Mouse (Mus musculus): ENCODE results near the gene Sftpd. TPM values are rescaled to one million over a fixed set of nuclear protein-coding genes. Genes with fewer than 3 reads are reported as not detected.

Gene Sftpd
- polyA plus RNA-seq (2015; fragmentation: Nextera tagmentation; extraction: Ambion mirVana), result 0.17 and 0.28 TPM in 2 replicates

DNA sequence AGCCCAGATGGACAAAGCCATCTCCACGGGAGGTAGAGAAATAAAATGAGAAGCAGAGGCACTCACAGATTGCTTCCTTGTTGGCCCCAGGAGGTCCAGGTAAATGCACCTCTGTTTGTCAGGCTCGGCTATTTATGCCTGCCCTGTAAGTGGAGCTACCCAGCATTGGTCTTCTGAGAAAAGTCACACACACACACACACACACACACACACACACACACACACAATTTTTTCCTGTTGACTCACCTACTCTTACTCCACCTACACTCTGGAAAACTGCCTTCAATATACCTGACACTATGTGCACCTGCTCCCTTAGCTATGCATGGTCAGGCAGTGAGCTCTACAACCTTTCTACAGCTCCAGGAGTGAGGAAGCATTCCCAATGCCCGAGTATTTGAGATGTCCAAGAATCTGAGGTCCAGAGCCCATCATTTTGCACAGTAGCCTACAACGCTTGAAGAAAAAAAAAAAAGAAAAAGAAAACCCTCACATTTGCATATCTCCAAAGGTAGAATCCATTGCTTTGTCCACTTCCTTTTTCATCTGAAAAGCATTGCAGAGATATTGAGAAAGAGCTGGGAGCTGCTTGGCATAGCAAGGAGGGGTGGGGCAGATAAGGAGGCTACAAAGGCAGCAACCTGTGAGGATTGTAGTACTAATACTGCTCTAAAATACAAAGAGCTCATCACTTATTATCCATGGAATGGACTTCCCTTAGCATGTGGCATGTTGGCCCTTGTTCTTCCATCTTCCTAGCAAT lies at the start of gene Sftpd:
Gene Sftpd, minus strand, starts transcription at position 91 of the 763 bp plus-strand sequence.
- Histone ChIP-seq H3K4me2 (ENCODE audit: low read depth, low read length) (no peak within 1 kb of the TSS), H3K4me3 (ENCODE audit: low read depth, low read length) (no peak within 1 kb of the TSS), H3K9ac (ENCODE audit: low read depth, low read length) (no peak within 1 kb of the TSS), H3K36me3 (ENCODE audit: control insufficient read depth, insufficient read depth) (no peaks in the 10 kb centered on the region), H3K4me1 (ENCODE audit: control insufficient read depth, low read depth, low read length) (no peaks in the 10 kb centered on the region), H3K27me3 (ENCODE audit: control insufficient read depth, insufficient read depth, low read depth, low read length) (no peaks in the 10 kb centered on the region), H3K27ac (ENCODE audit: low read length) (no peak within 1 kb of the TSS), H3K9me3 (replicated peaks; ENCODE audit: control insufficient read depth, low read length) (no peaks in the 10 kb centered on the region; the same call in 1 of the 2 replicates)
- 48% methylated on average over 4 of the region's 4 CpGs for WGBS (ENCODE audit: insufficient replicate concordance)
- ATAC-seq (ENCODE audit: low read depth), result no peak

DNA sequence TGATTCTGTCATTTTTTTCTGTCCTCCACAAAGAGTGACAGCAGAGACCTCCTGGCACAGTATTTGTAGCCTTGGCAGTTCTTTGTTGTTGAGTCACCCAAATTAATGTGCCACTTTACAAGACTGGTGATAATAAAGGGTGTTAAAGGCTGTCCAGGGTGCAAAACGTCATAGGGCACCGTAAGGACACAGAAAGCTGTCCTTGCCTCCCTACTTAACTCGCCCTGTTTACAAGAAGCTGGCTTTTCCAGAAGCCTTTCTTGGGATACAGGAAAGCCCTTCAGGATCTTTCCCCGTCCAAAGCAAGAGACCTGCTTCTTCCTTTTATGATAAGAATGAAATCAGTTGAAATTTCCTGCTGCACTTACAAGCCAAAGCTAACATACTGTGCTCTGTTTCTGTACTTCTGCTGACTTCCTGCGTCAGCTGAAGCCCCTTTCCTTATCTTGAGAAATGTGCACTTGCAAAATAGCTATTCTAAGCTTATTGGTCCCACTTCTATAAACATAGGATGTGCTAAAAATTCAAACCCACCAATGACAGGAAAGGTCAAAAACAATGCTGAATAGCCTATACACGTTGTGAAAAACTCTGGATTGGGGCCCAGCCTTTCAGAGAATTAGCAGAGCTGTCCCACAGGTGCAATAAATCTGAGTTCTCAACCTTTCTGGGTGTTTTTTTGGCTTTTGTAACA lies 13.2 kb upstream of the Sftpd start:
- Histone ChIP-seq H3K27me3 (ENCODE audit: control insufficient read depth, insufficient read depth, low read depth, low read length) (no peaks in the 10 kb centered on the region), H3K4me1 (ENCODE audit: control insufficient read depth, low read depth, low read length) (no peaks in the 10 kb centered on the region), H3K9ac (ENCODE audit: low read depth, low read length) (no peak overlapping the region), H3K4me2 (ENCODE audit: low read depth, low read length) (no peak overlapping the region), H3K36me3 (ENCODE audit: control insufficient read depth, insufficient read depth) (no peaks in the 10 kb centered on the region), H3K4me3 (ENCODE audit: low read depth, low read length) (no peak overlapping the region), H3K9me3 (replicated peaks; ENCODE audit: control insufficient read depth, low read length) (no peaks in the 10 kb centered on the region), H3K27ac (ENCODE audit: low read length) (no peak overlapping the region)
- peak; percentile 54 for ATAC-seq (ENCODE audit: low read depth)
- 32% methylated on average over 6 of the region's 6 CpGs for WGBS (ENCODE audit: insufficient replicate concordance)

DNA sequence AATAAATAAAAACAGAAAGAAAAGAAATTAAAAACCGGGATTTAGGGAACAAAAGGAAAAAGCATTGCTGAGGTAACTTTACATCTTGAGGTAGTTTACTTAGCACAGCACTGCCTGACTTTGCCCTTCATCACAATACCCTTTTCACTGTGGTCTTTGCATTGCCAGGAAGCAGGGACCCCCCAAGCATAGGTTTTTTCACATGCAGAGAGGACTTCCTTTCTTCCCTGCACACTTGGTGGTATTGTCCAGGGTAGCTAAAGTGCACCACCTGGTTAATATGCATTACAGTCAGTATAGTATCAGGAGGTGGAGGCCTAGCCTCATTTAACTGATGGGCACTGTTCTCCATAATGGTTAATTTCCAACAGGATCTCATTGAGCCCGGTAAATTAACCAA lies 4.5 kb upstream of the Sftpd start:
- no peak overlapping the region for H3K27ac ChIP-seq (ENCODE audit: low read length)
- no peaks in the 10 kb centered on the region for H3K4me1 ChIP-seq (ENCODE audit: control insufficient read depth, low read depth, low read length)
- no peak overlapping the region for H3K4me2 ChIP-seq (ENCODE audit: low read depth, low read length)
- no peak for ATAC-seq (ENCODE audit: low read depth)
- H3K36me3 ChIP-seq (ENCODE audit: control insufficient read depth, insufficient read depth), result no peaks in the 10 kb centered on the region
- 61% methylated on average over 2 of the region's 2 CpGs for WGBS (ENCODE audit: insufficient replicate concordance)
- no peaks in the 10 kb centered on the region for H3K27me3 ChIP-seq (ENCODE audit: control insufficient read depth, insufficient read depth, low read depth, low read length)
- H3K9ac ChIP-seq (ENCODE audit: low read depth, low read length), result no peak overlapping the region
- no peak overlapping the region for H3K4me3 ChIP-seq (ENCODE audit: low read depth, low read length)
- H3K9me3 ChIP-seq (replicated peaks; ENCODE audit: control insufficient read depth, low read length), result peaks cover 2% of the 10 kb centered on the region

DNA sequence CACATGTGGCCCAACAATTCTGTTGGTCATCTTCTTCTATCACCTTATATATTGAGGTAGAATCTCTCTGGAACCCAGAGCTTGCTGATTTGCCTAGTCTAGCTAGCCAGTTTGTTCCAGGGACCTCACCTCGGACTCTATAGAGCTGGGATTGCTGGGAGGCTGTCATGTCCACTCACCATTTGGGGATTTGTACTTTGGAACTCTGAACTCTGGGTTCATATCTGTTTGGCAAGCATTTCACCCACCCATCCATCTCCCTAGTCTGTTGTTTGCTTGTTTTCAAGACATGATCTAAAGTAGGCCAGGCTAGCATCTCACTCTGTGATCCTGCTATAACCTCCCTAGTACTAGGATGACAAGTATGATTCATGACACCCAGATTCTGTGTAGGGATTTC lies 10.1 kb downstream of the Sftpd start:
- no peak overlapping the region for H3K9ac ChIP-seq (ENCODE audit: low read depth, low read length)
- ATAC-seq (ENCODE audit: low read depth), result 0 out of 2 replicates have a peak, but pooled peaks have one; percentile 24
- no peak overlapping the region for H3K4me2 ChIP-seq (ENCODE audit: low read depth, low read length)
- WGBS (ENCODE audit: insufficient replicate concordance), result 28% methylated on average over 1 of the region's 1 CpGs
- no peaks in the 10 kb centered on the region for H3K4me1 ChIP-seq (ENCODE audit: control insufficient read depth, low read depth, low read length)
- H3K27me3 ChIP-seq (ENCODE audit: control insufficient read depth, insufficient read depth, low read depth, low read length), result no peaks in the 10 kb centered on the region
- no peaks in the 10 kb centered on the region for H3K9me3 ChIP-seq (replicated peaks; ENCODE audit: control insufficient read depth, low read length)
- H3K27ac ChIP-seq (ENCODE audit: low read length), result no peak overlapping the region
- H3K4me3 ChIP-seq (ENCODE audit: low read depth, low read length), result no peak overlapping the region
- H3K36me3 ChIP-seq (ENCODE audit: control insufficient read depth, insufficient read depth), result no peaks in the 10 kb centered on the region

DNA sequence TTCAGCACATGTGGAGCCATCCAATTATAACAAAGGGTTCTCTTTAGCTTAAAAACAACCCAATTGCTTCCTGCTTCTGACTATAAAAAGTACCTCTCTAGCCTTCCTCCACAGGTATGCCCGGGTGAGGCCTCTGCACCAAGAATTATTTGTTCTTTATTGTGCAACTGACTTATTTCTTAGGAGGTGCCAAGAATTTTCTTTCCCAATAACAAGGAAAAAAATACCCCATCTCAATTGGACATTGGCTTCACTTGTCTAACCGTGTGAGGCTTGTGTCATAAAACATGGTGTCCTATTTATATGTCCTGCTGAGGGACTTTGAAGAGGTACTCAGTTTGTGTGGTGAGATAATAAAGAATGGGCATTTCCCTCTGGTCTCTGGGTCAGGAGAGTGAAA lies 14.4 kb downstream of the Sftpd start:
- WGBS (ENCODE audit: insufficient replicate concordance), result 46% methylated on average over 2 of the region's 2 CpGs
- Histone ChIP-seq H3K9ac (ENCODE audit: low read depth, low read length) (no peak overlapping the region), H3K36me3 (ENCODE audit: control insufficient read depth, insufficient read depth) (no peaks in the 10 kb centered on the region), H3K4me3 (ENCODE audit: low read depth, low read length) (no peak overlapping the region), H3K4me2 (ENCODE audit: low read depth, low read length) (no peak overlapping the region), H3K27me3 (ENCODE audit: control insufficient read depth, insufficient read depth, low read depth, low read length) (no peaks in the 10 kb centered on the region), H3K4me1 (ENCODE audit: control insufficient read depth, low read depth, low read length) (no peaks in the 10 kb centered on the region), H3K9me3 (replicated peaks; ENCODE audit: control insufficient read depth, low read length) (no peaks in the 10 kb centered on the region), H3K27ac (ENCODE audit: low read length) (no peak overlapping the region)
- no peak for ATAC-seq (ENCODE audit: low read depth)

DNA sequence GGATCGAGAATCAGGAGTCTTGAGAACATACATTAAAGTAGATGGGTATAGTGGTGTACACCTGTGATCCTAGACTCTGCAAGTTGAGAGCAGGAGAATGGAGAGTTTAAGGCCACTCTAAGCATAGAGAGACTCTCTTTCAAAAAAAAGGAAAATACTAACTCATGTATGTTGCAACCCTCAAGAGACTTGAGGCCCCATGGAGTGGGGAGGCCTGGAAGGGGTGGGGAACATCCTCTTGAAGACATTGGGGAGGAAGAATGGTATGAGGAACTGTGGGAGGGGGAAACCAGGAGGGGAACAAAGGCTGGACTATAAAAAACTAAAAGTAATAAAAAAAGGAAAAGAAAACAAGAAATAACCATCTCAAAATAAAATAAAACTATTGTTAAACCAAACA lies 16.4 kb downstream of the Sftpd start:
- no peaks in the 10 kb centered on the region for H3K36me3 ChIP-seq (ENCODE audit: control insufficient read depth, insufficient read depth)
- no peak overlapping the region for H3K4me2 ChIP-seq (ENCODE audit: low read depth, low read length)
- H3K27ac ChIP-seq (ENCODE audit: low read length), result no peak overlapping the region
- no peaks in the 10 kb centered on the region for H3K9me3 ChIP-seq (replicated peaks; ENCODE audit: control insufficient read depth, low read length)
- WGBS (ENCODE audit: insufficient replicate concordance), result 66% methylated on average over 1 of the region's 1 CpGs
- H3K27me3 ChIP-seq (ENCODE audit: control insufficient read depth, insufficient read depth, low read depth, low read length), result no peaks in the 10 kb centered on the region
- H3K4me3 ChIP-seq (ENCODE audit: low read depth, low read length), result no peak overlapping the region
- no peaks in the 10 kb centered on the region for H3K4me1 ChIP-seq (ENCODE audit: control insufficient read depth, low read depth, low read length)
- H3K9ac ChIP-seq (ENCODE audit: low read depth, low read length), result no peak overlapping the region
- no peak for ATAC-seq (ENCODE audit: low read depth)

DNA sequence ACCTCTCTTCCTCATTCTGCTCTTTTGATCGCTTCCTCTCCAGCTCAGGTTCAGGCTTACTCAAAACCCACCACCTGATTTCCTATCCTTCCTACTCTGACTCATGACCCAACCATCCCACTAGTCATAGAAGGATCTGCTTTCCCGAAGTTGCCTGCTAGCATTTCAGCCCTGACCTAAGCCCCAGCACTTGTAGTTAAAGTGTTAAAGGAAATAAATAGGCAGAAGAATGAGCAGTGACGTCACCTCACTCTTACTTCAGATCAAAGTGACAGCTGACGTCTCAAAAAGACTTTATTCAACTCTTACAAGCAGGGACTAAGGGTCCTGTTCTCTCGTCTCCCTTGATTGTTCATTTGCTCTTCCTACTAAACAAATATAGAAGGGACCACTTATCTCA lies 17.7 kb downstream of the Sftpd start:
- ATAC-seq (ENCODE audit: low read depth), result no peak
- Histone ChIP-seq H3K9me3 (replicated peaks; ENCODE audit: control insufficient read depth, low read length) (no peaks in the 10 kb centered on the region), H3K27ac (ENCODE audit: low read length) (no peak overlapping the region), H3K4me2 (ENCODE audit: low read depth, low read length) (no peak overlapping the region), H3K4me1 (ENCODE audit: control insufficient read depth, low read depth, low read length) (no peaks in the 10 kb centered on the region), H3K4me3 (ENCODE audit: low read depth, low read length) (no peak overlapping the region), H3K9ac (ENCODE audit: low read depth, low read length) (no peak overlapping the region), H3K27me3 (ENCODE audit: control insufficient read depth, insufficient read depth, low read depth, low read length) (no peaks in the 10 kb centered on the region), H3K36me3 (ENCODE audit: control insufficient read depth, insufficient read depth) (no peaks in the 10 kb centered on the region)
- WGBS (ENCODE audit: insufficient replicate concordance), result 27% methylated on average over 5 of the region's 5 CpGs

DNA sequence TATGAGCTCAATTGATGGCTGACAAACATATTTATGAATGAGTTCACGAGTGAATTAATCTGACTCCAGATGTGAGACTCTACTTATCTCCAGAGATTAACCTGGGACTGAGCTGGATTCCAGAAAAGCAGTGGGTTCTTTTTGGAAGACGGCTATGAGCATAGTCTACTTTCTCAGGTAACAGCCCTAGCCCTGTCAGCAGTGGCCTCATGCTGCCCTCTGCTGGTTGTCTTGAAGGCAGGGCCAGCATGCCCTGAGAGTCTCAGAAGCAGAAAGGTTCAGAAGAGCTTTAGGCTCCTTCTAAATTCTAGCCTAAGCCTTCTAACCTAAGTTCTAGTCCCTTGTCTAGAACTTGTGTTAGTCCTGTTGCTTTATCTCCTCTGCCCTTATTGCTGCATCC lies 22.3 kb downstream of the Sftpd start:
- 11% methylated on average over 2 of the region's 2 CpGs for WGBS (ENCODE audit: insufficient replicate concordance)

DNA sequence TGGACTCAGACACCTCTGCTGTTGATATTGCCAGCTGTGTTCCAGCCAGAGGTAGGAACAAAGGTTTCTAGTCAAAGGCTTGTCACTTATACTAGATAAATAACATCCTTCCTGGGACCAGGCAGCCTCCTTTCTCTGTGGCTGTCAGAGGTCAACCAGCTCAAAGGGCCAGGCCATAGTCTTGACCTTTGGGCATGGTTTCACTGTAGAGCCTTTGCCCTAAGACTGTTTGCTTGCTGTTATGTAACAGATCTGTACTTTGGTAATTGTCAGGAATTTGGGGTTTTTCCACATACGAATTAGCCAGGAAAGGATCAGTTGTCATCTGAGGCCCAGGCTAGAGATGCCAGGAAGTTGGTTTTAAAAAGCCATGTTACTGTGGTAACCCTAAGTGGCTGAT lies 24.2 kb downstream of the Sftpd start:
- H3K27me3 ChIP-seq (ENCODE audit: control insufficient read depth, insufficient read depth, low read depth, low read length), result no peaks in the 10 kb centered on the region
- H3K9ac ChIP-seq (ENCODE audit: low read depth, low read length), result no peak overlapping the region
- no peaks in the 10 kb centered on the region for H3K36me3 ChIP-seq (ENCODE audit: control insufficient read depth, insufficient read depth)
- H3K4me3 ChIP-seq (ENCODE audit: low read depth, low read length), result no peak overlapping the region
- peak overlapping the region; percentile 65 for H3K27ac ChIP-seq (ENCODE audit: low read length)
- H3K9me3 ChIP-seq (replicated peaks; ENCODE audit: control insufficient read depth, low read length), result no peaks in the 10 kb centered on the region
- 19% methylated on average over 1 of the region's 1 CpGs for WGBS (ENCODE audit: insufficient replicate concordance)
- peak; percentile 94 for ATAC-seq (ENCODE audit: low read depth)
- H3K4me2 ChIP-seq (ENCODE audit: low read depth, low read length), result no peak overlapping the region
- no peaks in the 10 kb centered on the region for H3K4me1 ChIP-seq (ENCODE audit: control insufficient read depth, low read depth, low read length)

More for the DNA sequence above, 22.3 kb downstream of the Sftpd start:
- Histone ChIP-seq H3K4me3 (ENCODE audit: low read depth, low read length) (no peak overlapping the region), H3K27me3 (ENCODE audit: control insufficient read depth, insufficient read depth, low read depth, low read length) (no peaks in the 10 kb centered on the region), H3K4me2 (ENCODE audit: low read depth, low read length) (no peak overlapping the region), H3K9ac (ENCODE audit: low read depth, low read length) (no peak overlapping the region), H3K36me3 (ENCODE audit: control insufficient read depth, insufficient read depth) (no peaks in the 10 kb centered on the region), H3K27ac (ENCODE audit: low read length) (no peak overlapping the region), H3K9me3 (replicated peaks; ENCODE audit: control insufficient read depth, low read length) (no peaks in the 10 kb centered on the region), H3K4me1 (ENCODE audit: control insufficient read depth, low read depth, low read length) (no peaks in the 10 kb centered on the region)
- ATAC-seq (ENCODE audit: low read depth), result no peak

Data from liver, embryonic 16.5 days (tissue).